Mouse (Mus musculus) heart, embryonic 13.5 days (tissue): ENCODE measurements around the gene Vdac2. TPM values are rescaled to one million over a fixed set of nuclear protein-coding genes. Genes with fewer than 3 reads are reported as not detected.

Source experiments
- ATAC-seq: fragments of 200-750 bp; cut with Nextera tagmentation; 2 replicates; pipeline ENCODE4 v1.8.0; 2017; ENCODE audit warnings: moderate TSS enrichment; ENCODE audit not compliant: insufficient number of reproducible peaks, low FRiP score, low TSS enrichment; ENCODE audit errors: extremely low read depth
- H3K27ac ChIP-seq: fragments of 300-500 bp; sonication (generic); replicated peaks from 2 replicates; pipeline ENCODE4 v1.5.1; 2015; ENCODE audit warnings: moderate library complexity, mild to moderate bottlenecking, inconsistent platforms
- H3K27me3 ChIP-seq: fragments of 300-500 bp; sonication (generic); replicated peaks from 2 replicates; pipeline ENCODE4 v1.6.1; 2015; ENCODE audit warnings: mild to moderate bottlenecking, inconsistent platforms
- H3K36me3 ChIP-seq: fragments of 300-500 bp; sonication (generic); 2 replicates; pipeline ENCODE4 v1.6.1; 2015; ENCODE audit warnings: mild to moderate bottlenecking, inconsistent platforms
- H3K4me1 ChIP-seq: fragments of 300-500 bp; sonication (generic); 2 replicates; pipeline ENCODE4 v1.6.1; 2015; ENCODE audit warnings: inconsistent platforms
- H3K4me2 ChIP-seq: fragments of 300-500 bp; sonication (generic); 2 replicates; pipeline ENCODE4 v1.6.1; 2015; ENCODE audit warnings: inconsistent platforms, mild to moderate bottlenecking, moderate library complexity
- H3K4me3 ChIP-seq: fragments of 300-500 bp; sonication (generic); 2 replicates; pipeline ENCODE4 v1.5.1; 2015; ENCODE audit warnings: moderate library complexity, mild to moderate bottlenecking, inconsistent platforms
- H3K9ac ChIP-seq: fragments of 300-500 bp; sonication (generic); 2 replicates; pipeline ENCODE4 v1.6.1; 2015; ENCODE audit warnings: inconsistent platforms, mild to moderate bottlenecking, moderate library complexity
- H3K9me3 ChIP-seq: fragments of 300-500 bp; sonication (generic); 2 replicates; pipeline ENCODE4 v1.6.1; 2016; ENCODE audit warnings: inconsistent platforms
- WGBS: fragments of 180-500 bp; shearing (Covaris S2); methylation state at CpG from one replicate; pipeline ENCODE4 v1.1.7; 2015; ENCODE audit warnings: mixed read lengths; 5-methylcytosine and 5-hydroxymethylcytosine counted together
- polyA plus RNA-seq: library from polyadenylated mRNA; unstranded; fragments of >200 nt; fragmentation: Nextera tagmentation; extraction: Ambion mirVana; gene quantifications from 2 replicates; pipeline ENCODE4 v1.2.1, GENCODE M21; 2015

The Vdac2 gene
- polyA plus RNA-seq, 1 experiment from 2014 or later = 414 TPM

GRCm38 (mm10) chr14:21806631-21807160 is 18.3 kb upstream of the Vdac2 start:
- H3K27ac ChIP-seq = no peak overlapping the region
- H3K9me3 ChIP-seq = no peaks in the 10 kb centered on the region
- H3K4me3 ChIP-seq = no peak overlapping the region
- 0 out of 2 replicates have a peak, but pooled peaks cover 6% of the 10 kb centered on the region for H3K36me3 ChIP-seq
- WGBS = 62% methylated on average over 3 of the region's 3 CpGs
- H3K4me2 ChIP-seq = no peak overlapping the region
- no peak for ATAC-seq
- no peak overlapping the region for H3K9ac ChIP-seq
- no peaks in the 10 kb centered on the region for H3K27me3 ChIP-seq
- peaks cover 12% of the 10 kb centered on the region for H3K4me1 ChIP-seq

GRCm38 (mm10) chr14:21808208-21808922 is 16.7 kb upstream of the Vdac2 start:
- Histone ChIP-seq H3K9me3 (no peaks in the 10 kb centered on the region), H3K27me3 (no peaks in the 10 kb centered on the region), H3K4me1 (peaks cover 28% of the 10 kb centered on the region), H3K36me3 (no peaks in the 10 kb centered on the region), H3K9ac (no peak overlapping the region), H3K4me2 (no peak overlapping the region), H3K4me3 (no peak overlapping the region), H3K27ac (no peak overlapping the region)
- 81% methylated on average over 8 of the region's 8 CpGs for WGBS
- ATAC-seq = no peak

GRCm38 (mm10) chr14:21809418-21809817 is 15.6 kb upstream of the Vdac2 start:
- WGBS = 83% methylated on average over 2 of the region's 2 CpGs
- no peaks in the 10 kb centered on the region for H3K9me3 ChIP-seq
- ATAC-seq = no peak

GRCm38 (mm10) chr14:21811301-21811700 is 13.7 kb upstream of the Vdac2 start:
- Histone ChIP-seq H3K27me3 (no peaks in the 10 kb centered on the region), H3K4me3 (no peak overlapping the region), H3K4me2 (no peak overlapping the region), H3K9me3 (no peaks in the 10 kb centered on the region), H3K4me1 (peaks cover 36% of the 10 kb centered on the region), H3K9ac (no peak overlapping the region), H3K27ac (no peak overlapping the region), H3K36me3 (no peaks in the 10 kb centered on the region)
- ATAC-seq = no peak
- 81% methylated on average over 4 of the region's 4 CpGs for WGBS

More at GRCm38 (mm10) chr14:21809418-21809817, 15.6 kb upstream of the Vdac2 start:
- H3K9ac ChIP-seq = no peak overlapping the region
- no peak overlapping the region for H3K4me3 ChIP-seq
- no peak overlapping the region for H3K27ac ChIP-seq
- no peak overlapping the region for H3K4me2 ChIP-seq
- H3K4me1 ChIP-seq = peaks cover 35% of the 10 kb centered on the region
- no peaks in the 10 kb centered on the region for H3K27me3 ChIP-seq
- no peaks in the 10 kb centered on the region for H3K36me3 ChIP-seq

- Histone ChIP-seq H3K4me1 (peaks cover 36% of the 10 kb centered on the region), H3K27me3 (no peaks in the 10 kb centered on the region), H3K9me3 (no peaks in the 10 kb centered on the region), H3K4me3 (no peak overlapping the region), H3K27ac (no peak overlapping the region), H3K36me3 (no peaks in the 10 kb centered on the region), H3K9ac (peak overlapping the region; percentile 20; the same call in 1 of the 2 replicates), H3K4me2 (no peak overlapping the region)
- ATAC-seq = no peak
- 61% methylated on average over 10 of the region's 10 CpGs for WGBS
Measured at GRCm38 (mm10) chr14:21811744-21812393, 13.2 kb upstream of the Vdac2 start.

GRCm38 (mm10) chr14:21812590-21813162 is 12.4 kb upstream of the Vdac2 start:
- Histone ChIP-seq H3K27me3 (no peaks in the 10 kb centered on the region), H3K4me1 (peaks cover 35% of the 10 kb centered on the region), H3K36me3 (no peaks in the 10 kb centered on the region), H3K27ac (0 out of 2 replicates have a peak overlapping the region, but pooled peaks have one; percentile 28), H3K9me3 (no peaks in the 10 kb centered on the region), H3K4me2 (peak overlapping the region; percentile 52), H3K9ac (no peak overlapping the region), H3K4me3 (peak overlapping the region; percentile 8; the same call in 1 of the 2 replicates)
- no peak for ATAC-seq
- 22% methylated on average over 14 of the region's 14 CpGs for WGBS

- WGBS = 32% methylated on average over 4 of the region's 4 CpGs
- Histone ChIP-seq H3K27me3 (no peaks in the 10 kb centered on the region), H3K4me3 (no peak overlapping the region), H3K36me3 (no peaks in the 10 kb centered on the region), H3K9me3 (no peaks in the 10 kb centered on the region), H3K4me2 (no peak overlapping the region), H3K9ac (no peak overlapping the region), H3K4me1 (peaks cover 35% of the 10 kb centered on the region), H3K27ac (0 out of 2 replicates have a peak overlapping the region, but pooled peaks have one; percentile 28)
- ATAC-seq = no peak
Measured at GRCm38 (mm10) chr14:21813216-21813615, 11.8 kb upstream of the Vdac2 start.

- H3K4me1 ChIP-seq = peaks cover 35% of the 10 kb centered on the region
Measured at GRCm38 (mm10) chr14:21813847-21814246, 11.2 kb upstream of the Vdac2 start.

GRCm38 (mm10) chr14:21814606-21815005 is 10.4 kb upstream of the Vdac2 start:
- no peak for ATAC-seq
- H3K36me3 ChIP-seq = no peaks in the 10 kb centered on the region
- H3K4me3 ChIP-seq = no peak overlapping the region
- no peak overlapping the region for H3K4me2 ChIP-seq
- 89% methylated on average over 4 of the region's 4 CpGs for WGBS
- H3K27me3 ChIP-seq = no peaks in the 10 kb centered on the region
- H3K9ac ChIP-seq = no peak overlapping the region
- no peaks in the 10 kb centered on the region for H3K9me3 ChIP-seq
- peaks cover 35% of the 10 kb centered on the region for H3K4me1 ChIP-seq
- H3K27ac ChIP-seq = no peak overlapping the region

More at GRCm38 (mm10) chr14:21813847-21814246, 11.2 kb upstream of the Vdac2 start:
- Histone ChIP-seq H3K9me3 (no peaks in the 10 kb centered on the region), H3K27me3 (no peaks in the 10 kb centered on the region), H3K4me2 (no peak overlapping the region), H3K27ac (0 out of 2 replicates have a peak overlapping the region, but pooled peaks have one; percentile 28), H3K36me3 (no peaks in the 10 kb centered on the region), H3K9ac (no peak overlapping the region), H3K4me3 (no peak overlapping the region)
- no peak for ATAC-seq
- WGBS = 72% methylated on average over 3 of the region's 3 CpGs

- Histone ChIP-seq H3K4me3 (no peak overlapping the region), H3K9ac (no peak overlapping the region), H3K4me1 (peaks cover 35% of the 10 kb centered on the region), H3K4me2 (no peak overlapping the region), H3K36me3 (no peaks in the 10 kb centered on the region), H3K27me3 (no peaks in the 10 kb centered on the region), H3K9me3 (no peaks in the 10 kb centered on the region), H3K27ac (peak overlapping the region; percentile 32; the same call in 1 of the 2 replicates)
- WGBS = 59% methylated on average over 3 of the region's 3 CpGs
- ATAC-seq = no peak
Measured at GRCm38 (mm10) chr14:21816255-21816654, 8.8 kb upstream of the Vdac2 start.

GRCm38 (mm10) chr14:21817453-21817852 is 7.6 kb upstream of the Vdac2 start:
- ATAC-seq = no peak
- no peaks in the 10 kb centered on the region for H3K36me3 ChIP-seq
- H3K4me1 ChIP-seq = peaks cover 30% of the 10 kb centered on the region
- no peak overlapping the region for H3K4me2 ChIP-seq
- H3K9ac ChIP-seq = no peak overlapping the region
- H3K27ac ChIP-seq = no peak overlapping the region
- 54% methylated on average over 4 of the region's 4 CpGs for WGBS
- H3K9me3 ChIP-seq = no peaks in the 10 kb centered on the region
- H3K4me3 ChIP-seq = no peak overlapping the region
- no peaks in the 10 kb centered on the region for H3K27me3 ChIP-seq
